Mouse (Mus musculus) kidney, postnatal 0 days (tissue): ENCODE measurements around the gene Bcl2l12. TPM values are rescaled to one million over a fixed set of nuclear protein-coding genes. Genes with fewer than 3 reads are reported as not detected.

Experiments used
- ATAC-seq: fragments of 200-750 bp; cut with Nextera tagmentation; replicated peaks from 2 replicates; pipeline ENCODE4 v1.8.0; 2017; ENCODE audit warnings: low read depth, moderate number of reproducible peaks, moderate TSS enrichment, moderate library complexity; ENCODE audit not compliant: low FRiP score
- DNase-seq: peaks from one replicate; pipeline ENCODE4 v3.0.0-alpha.2; 2016; ENCODE audit warnings: low spot score
- H3K27ac ChIP-seq: fragments of 300-500 bp; sonication (generic); 2 replicates; pipeline ENCODE4 v1.5.1; 2014; ENCODE audit warnings: mild to moderate bottlenecking
- H3K27me3 ChIP-seq: fragments of 300-500 bp; sonication (generic); 2 replicates; pipeline ENCODE4 v1.6.1; 2014; ENCODE audit warnings: low read length, mixed read lengths; ENCODE audit not compliant: insufficient read depth
- H3K36me3 ChIP-seq: fragments of 300-500 bp; sonication (generic); 2 replicates; pipeline ENCODE4 v1.6.1; 2014; ENCODE audit warnings: low read length, mixed read lengths; ENCODE audit not compliant: insufficient read depth
- H3K4me1 ChIP-seq: fragments of 300-500 bp; sonication (generic); replicated peaks from 2 replicates; pipeline ENCODE4 v1.6.1; 2014; ENCODE audit warnings: antibody characterized with exemption, low read length, mixed read lengths; ENCODE audit not compliant: insufficient read depth
- H3K4me2 ChIP-seq: fragments of 300-500 bp; sonication (generic); 2 replicates; pipeline ENCODE4 v1.6.1; 2014; ENCODE audit warnings: mild to moderate bottlenecking, low read length, moderate library complexity, mixed read lengths
- H3K4me3 ChIP-seq: fragments of 300-500 bp; sonication (generic); replicated peaks from 2 replicates; pipeline ENCODE4 v1.5.1; 2014; ENCODE audit warnings: low read depth, low read length
- H3K9ac ChIP-seq: fragments of 300-500 bp; sonication (generic); 2 replicates; pipeline ENCODE4 v1.6.1; 2014; ENCODE audit warnings: low read depth, low read length
- H3K9me3 ChIP-seq: fragments of 300-500 bp; sonication (generic); replicated peaks from 2 replicates; pipeline ENCODE4 v1.6.1; 2016; ENCODE audit warnings: low read length, inconsistent platforms, mixed read lengths
- CTCF ChIP-seq: IDR thresholded peaks from 2 replicates; pipeline ENCODE4 v1.5.1; 2016; ENCODE audit warnings: antibody characterized with exemption, low read depth, mild to moderate bottlenecking, moderate library complexity
- WGBS: fragments of 180-500 bp; shearing (Covaris S2); extraction: QIAGEN DNeasy Blood & Tissue Kit; methylation state at CpG from one replicate; pipeline ENCODE4 v1.1.7; 2014; 5-methylcytosine and 5-hydroxymethylcytosine counted together
- polyA plus RNA-seq: library from polyadenylated mRNA; unstranded; fragments of >200 nt; fragmentation: Nextera tagmentation; extraction: Ambion mirVana; gene quantifications from 2 replicates; pipeline ENCODE4 v1.2.1, GENCODE M21; 2015

The Bcl2l12 gene
- polyA plus RNA-seq, 1 experiment from 2014 or later, result 42.8 TPM

- no peaks in the 10 kb centered on the region for H3K9me3 ChIP-seq
- H3K36me3 ChIP-seq, result peaks cover 50% of the 10 kb centered on the region
- 69% methylated on average over 21 of the region's 21 CpGs for WGBS
- TF ChIP-seq CTCF, result no peak
- DNase-seq (no peak), ATAC-seq (no peak)
- no peak overlapping the region for H3K4me3 ChIP-seq
- H3K27ac ChIP-seq, result 0 out of 2 replicates have a peak overlapping the region, but pooled peaks have one; percentile 25
- peaks cover 18% of the 10 kb centered on the region for H3K4me1 ChIP-seq
- no peak overlapping the region for H3K9ac ChIP-seq
- 0 out of 2 replicates have a peak overlapping the region, but pooled peaks have one; percentile 1 for H3K4me2 ChIP-seq
- no peaks in the 10 kb centered on the region for H3K27me3 ChIP-seq
Measured at GRCm38 (mm10) chr7:45000539-45001114, 2.1 kb upstream of the Bcl2l12 start.

DNA sequence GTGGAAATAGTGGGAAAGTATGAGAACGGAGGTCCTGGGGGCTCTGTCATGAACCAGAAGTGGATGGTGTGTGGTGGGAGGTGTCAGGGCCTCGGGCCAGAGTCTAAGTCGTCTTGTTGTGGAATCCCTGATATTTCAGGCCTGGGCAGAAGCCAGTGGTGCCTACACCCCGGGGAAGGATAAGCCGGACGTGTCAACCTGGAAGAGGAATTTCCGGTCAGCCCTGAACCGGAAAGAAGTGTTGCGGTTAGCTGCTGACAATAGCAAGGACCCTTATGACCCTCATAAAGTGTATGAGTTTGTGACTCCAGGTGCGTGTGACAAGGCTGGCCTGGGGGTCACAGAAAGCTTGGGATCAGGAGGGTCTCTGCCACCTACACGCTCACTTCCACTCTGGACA is 1.2 kb upstream of the Bcl2l12 start:
- Histone ChIP-seq H3K9ac (peak overlapping the region; percentile 46; the same call in 1 of the 2 replicates), H3K4me1 (peaks cover 18% of the 10 kb centered on the region), H3K4me3 (no peak overlapping the region), H3K36me3 (peaks cover 48% of the 10 kb centered on the region), H3K27ac (peak overlapping the region; percentile 11), H3K27me3 (no peaks in the 10 kb centered on the region), H3K9me3 (no peaks in the 10 kb centered on the region), H3K4me2 (peak overlapping the region; percentile 87; the same call in 1 of the 2 replicates)
- no peak for TF ChIP-seq CTCF
- ATAC-seq (no peak), DNase-seq (peak; percentile 39)
- WGBS, result 37% methylated on average over 11 of the region's 11 CpGs

GRCm38 (mm10) chr7:44997940-44998428 is 528 bp downstream of the Bcl2l12 start:
- peak overlapping the region; percentile 90 for H3K27ac ChIP-seq
- peak overlapping the region; percentile 87 for H3K4me2 ChIP-seq
- TF ChIP-seq CTCF, result no peak
- no peak for DNase-seq
- 2% methylated on average over 15 of the region's 15 CpGs for WGBS
- H3K9me3 ChIP-seq, result no peaks in the 10 kb centered on the region
- H3K4me1 ChIP-seq, result peaks cover 15% of the 10 kb centered on the region
- peaks cover 32% of the 10 kb centered on the region for H3K36me3 ChIP-seq
- H3K27me3 ChIP-seq, result no peaks in the 10 kb centered on the region
- H3K9ac ChIP-seq, result peak overlapping the region; percentile 77
- H3K4me3 ChIP-seq, result peak overlapping the region; percentile 68
- no peak; the same call in 1 of the 2 replicates for ATAC-seq

GRCm38 (mm10) chr7:44997231-44997939 is 1.1 kb downstream of the Bcl2l12 start, which contains the start of gene Irf3:
Irf3 (plus strand) TSS chr7:44997648.
- peaks cover 15% of the 10 kb centered on the region for H3K4me1 ChIP-seq
- H3K9ac ChIP-seq, result peak within 1 kb of the TSS; percentile 77
- under 1% methylated on average over 43 of the region's 43 CpGs for WGBS
- H3K27me3 ChIP-seq, result no peaks in the 10 kb centered on the region
- H3K36me3 ChIP-seq, result peaks cover 29% of the 10 kb centered on the region
- peak; percentile 89 for ATAC-seq
- TF ChIP-seq CTCF, result no peak
- peak within 1 kb of the TSS; percentile 90 for H3K27ac ChIP-seq
- no peaks in the 10 kb centered on the region for H3K9me3 ChIP-seq
- peak within 1 kb of the TSS; percentile 87 for H3K4me2 ChIP-seq
- peak; percentile 99 for DNase-seq
- peak within 1 kb of the TSS; percentile 68 for H3K4me3 ChIP-seq

DNA sequence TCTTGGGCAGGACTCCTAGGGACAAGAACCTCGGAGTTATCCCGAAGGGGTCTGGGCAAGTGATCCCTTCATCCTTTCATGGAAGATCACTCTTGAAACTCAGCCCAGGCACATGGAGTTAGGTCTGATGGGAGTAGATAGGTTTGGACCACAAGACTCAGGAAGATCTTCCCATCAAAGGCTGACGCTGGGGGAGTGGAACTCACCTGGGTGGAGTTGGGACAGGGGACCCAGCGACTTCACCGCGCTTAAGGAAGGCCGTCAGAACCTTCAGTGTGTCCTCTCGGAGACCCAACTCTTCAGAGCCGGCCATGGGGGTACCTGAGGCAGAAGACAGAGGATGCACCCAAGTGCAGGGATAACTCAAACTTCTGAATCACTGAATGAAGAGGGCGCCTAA is 1.8 kb downstream of the Bcl2l12 start:
- Histone ChIP-seq H3K36me3 (peaks cover 29% of the 10 kb centered on the region), H3K4me2 (peak overlapping the region; percentile 80)
- ATAC-seq, result no peak

DNA sequence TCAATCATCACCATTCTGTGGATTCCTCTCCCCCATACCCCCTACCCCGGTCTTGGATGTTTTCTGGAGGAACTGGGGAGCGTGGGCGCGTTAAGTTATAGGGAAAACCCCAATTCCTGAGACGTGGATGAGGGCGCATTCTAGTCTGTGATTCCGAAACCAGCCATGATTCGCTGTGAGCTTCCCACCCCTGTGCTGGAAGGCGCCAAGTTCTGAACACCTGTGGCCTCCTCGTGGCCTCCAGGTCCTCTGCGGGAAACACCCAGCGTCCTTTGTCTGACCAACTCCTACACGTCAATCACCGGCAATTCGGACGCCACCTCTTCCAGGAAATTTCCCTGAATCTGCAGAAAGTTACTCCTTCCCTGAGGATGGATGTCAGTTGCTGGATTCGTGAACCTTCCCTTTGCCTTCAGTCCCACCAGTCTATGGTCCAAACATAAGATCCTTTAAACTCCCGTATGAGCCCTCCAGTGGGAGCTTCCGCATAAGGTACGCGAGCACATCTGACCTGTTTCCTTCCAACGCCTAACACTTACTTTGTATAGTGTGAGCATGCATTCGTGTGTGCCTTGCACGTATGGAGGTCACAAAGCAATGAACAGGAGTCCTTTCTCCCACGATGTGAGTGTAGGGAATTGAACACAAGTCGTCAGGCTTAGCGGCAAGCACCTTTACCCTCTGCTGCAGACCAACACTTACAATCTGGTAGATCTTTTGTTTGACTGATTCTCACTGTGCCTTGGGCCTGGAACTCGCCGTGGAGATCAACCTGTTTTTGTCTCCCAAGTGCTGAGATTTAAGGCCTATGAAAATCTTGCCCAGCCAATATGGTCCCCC is 11.4 kb downstream of the Bcl2l12 start:
- no peak for DNase-seq
- no peak for TF ChIP-seq CTCF
- Histone ChIP-seq H3K27ac (peak overlapping the region; percentile 95), H3K36me3 (peaks cover 10% of the 10 kb centered on the region; the same call in 1 of the 2 replicates), H3K4me3 (peak overlapping the region; percentile 67), H3K27me3 (no peaks in the 10 kb centered on the region), H3K4me1 (peaks cover 19% of the 10 kb centered on the region; the same call in 1 of the 2 replicates), H3K4me2 (peak overlapping the region; percentile 75), H3K9ac (peak overlapping the region; percentile 69), H3K9me3 (no peaks in the 10 kb centered on the region)
- under 1% methylated on average over 29 of the region's 29 CpGs for WGBS
- ATAC-seq, result peak; percentile 11; the same call in 1 of the 2 replicates

More for the DNA sequence above, 1.8 kb downstream of the Bcl2l12 start:
- DNase-seq, result no peak
- H3K27me3 ChIP-seq, result no peaks in the 10 kb centered on the region
- 0 out of 2 replicates have a peak overlapping the region, but pooled peaks have one; percentile 37 for H3K27ac ChIP-seq
- peak overlapping the region; percentile 68 for H3K4me3 ChIP-seq
- TF ChIP-seq CTCF, result no peak
- WGBS, result 7% methylated on average over 10 of the region's 10 CpGs
- no peaks in the 10 kb centered on the region for H3K9me3 ChIP-seq
- H3K4me1 ChIP-seq, result peaks cover 15% of the 10 kb centered on the region
- H3K9ac ChIP-seq, result peak overlapping the region; percentile 77
